Mouse (Mus musculus): ENCODE data around the gene Vmn2r22.
"Not testable (repeated sequence)": the region's sequence is repeated elsewhere in the genome, so short reads cannot be mapped to it uniquely, and the experiment has no call there.

- not testable (repeated sequence) for TF ChIP-seq CTCF (IDR thresholded peaks at IDR 0.05; ENCODE audit: borderline replicate concordance, insufficient read depth, low read depth, low read length); POLR2A (IDR thresholded peaks at IDR 0.05; ENCODE audit: borderline replicate concordance, insufficient read depth, low read length)
Measured at GRCm38 (mm10) chr6:123588368-123588767, 62.2 kb downstream of the Vmn2r22 start.
